Mouse (Mus musculus): ENCODE data around the gene Gm20388.

Gm20388 gene

GRCm38 (mm10) chr8:121074848-121075145 is 1164.2 kb downstream of the Gm20388 start:
- no peak for DNase-seq

GRCm38 (mm10) chr8:121075936-121076335 is 1165.3 kb downstream of the Gm20388 start:
- DNase-seq, result peak in 1 of 2 experiments; percentile 57

GRCm38 (mm10) chr8:121076555-121076954 is 1165.9 kb downstream of the Gm20388 start:
- no peak for DNase-seq

GRCm38 (mm10) chr8:121078721-121079120 is 1168.1 kb downstream of the Gm20388 start:
- no peak for DNase-seq

- DNase-seq, result no peak
Observed at GRCm38 (mm10) chr8:121079201-121079600, 1168.6 kb downstream of the Gm20388 start.

- no peak for DNase-seq
Observed at GRCm38 (mm10) chr8:121079944-121080343, 1169.3 kb downstream of the Gm20388 start.

GRCm38 (mm10) chr8:121080361-121081090 is 1169.9 kb downstream of the Gm20388 start:
- no peak for DNase-seq

GRCm38 (mm10) chr8:121081398-121081797 is 1170.8 kb downstream of the Gm20388 start:
- peak in 1 of 2 experiments; percentile 22 for DNase-seq

- DNase-seq, result peak in 1 of 2 experiments; percentile 47
Observed at GRCm38 (mm10) chr8:121082218-121083092, 1171.8 kb downstream of the Gm20388 start.

GRCm38 (mm10) chr8:121083093-121083935 is 1172.7 kb downstream of the Gm20388 start:
- peak; percentile 87 to 93 for DNase-seq

GRCm38 (mm10) chr8:121083936-121084209 is 1173.2 kb downstream of the Gm20388 start:
- DNase-seq, result no peak

- peak; percentile 84 to 93 for DNase-seq
Observed at GRCm38 (mm10) chr8:121084210-121084951, 1173.7 kb downstream of the Gm20388 start, which contains the start of gene Foxf1. Gene Foxf1 (plus strand): TSS chr8:121084386.

- DNase-seq, result peak in 1 of 2 experiments; percentile 38
Observed at GRCm38 (mm10) chr8:121085011-121085410, 1174.4 kb downstream of the Gm20388 start.

- DNase-seq, result no peak
Observed at GRCm38 (mm10) chr8:121085561-121085960, 1174.9 kb downstream of the Gm20388 start.

GRCm38 (mm10) chr8:121086004-121086900 is 1175.6 kb downstream of the Gm20388 start:
- peak; percentile 51 to 61 for DNase-seq

- DNase-seq, result no peak
Observed at GRCm38 (mm10) chr8:121088281-121088680, 1177.6 kb downstream of the Gm20388 start.

- no peak for DNase-seq
Observed at GRCm38 (mm10) chr8:121088871-121089630, 1178.4 kb downstream of the Gm20388 start.

- DNase-seq, result peak; percentile 48 to 62
Observed at GRCm38 (mm10) chr8:121089631-121090380, 1179.2 kb downstream of the Gm20388 start.

GRCm38 (mm10) chr8:121090716-121091115 is 1180.1 kb downstream of the Gm20388 start:
- DNase-seq, result no peak

- no peak for DNase-seq
Observed at GRCm38 (mm10) chr8:121092141-121092540, 1181.5 kb downstream of the Gm20388 start.
